Mouse (Mus musculus): Measurements from ENCODE around the gene Gid8. TPM values are rescaled to one million over a fixed set of nuclear protein-coding genes. Genes with fewer than 3 reads are reported as not detected.

The Gid8 gene
- total and polyA plus RNA-seq, 3 experiments: 15.6 to 44.1 (median 32.1) TPM

- in situ Hi-C loops (cut with MboI; ENCODE audit: low pct_ligation_motif_present, low pct_unique_long_range_greater_than_20kb, low sequenced_read_pairs) (no loop called here), dilution Hi-C loops (cut with MboI; ENCODE audit: extremely low pct_ligation_motif_present, extremely low pct_unique_long_range_greater_than_20kb, low sequenced_read_pairs) (no loop called here)
- no peak overlapping the region for H3K4me3 ChIP-seq (replicated peaks in 1 of 3; ENCODE audit: low read depth in 2 of 3, low read length in 2 of 3, poor library complexity in 1 of 3)
- H3K9ac ChIP-seq (ENCODE audit: insufficient read depth, low read depth): no peak overlapping the region
- DNase-seq (ENCODE audit: extremely low read depth): no peak
- no peak overlapping the region for H3K4me2 ChIP-seq (ENCODE audit: insufficient read depth, low read depth, poor library complexity, severe bottlenecking)
- peaks cover 6% of the 10 kb centered on the region for H3K27me3 ChIP-seq (replicated peaks)
- peaks cover 0 to 2% of the 10 kb centered on the region in 2 experiments; a peak in 1 of 4 replicates for H3K4me1 ChIP-seq (ENCODE audit: control insufficient read depth in 1 of 2, insufficient read depth in 2 of 2)
- TF ChIP-seq CHD2 (IDR thresholded peaks at IDR 0.05; ENCODE audit: low read length): no peak
- TF ChIP-seq ELF1 (IDR thresholded peaks at IDR 0.05; ENCODE audit: low read depth, low read length): no peak
- TF ChIP-seq ETS1 (conservative IDR thresholded peaks at IDR 0.05; ENCODE audit: low read depth, low read length): no peak
- TF ChIP-seq ZMIZ1 (IDR thresholded peaks at IDR 0.05; ENCODE audit: low read depth, low read length): no peak
- no peak for TF ChIP-seq TBP (conservative IDR thresholded peaks at IDR 0.05; ENCODE audit: low read depth, low read length)
- H3K9me3 ChIP-seq (replicated peaks; ENCODE audit: low read length): no peaks in the 10 kb centered on the region
- H3K79me2 ChIP-seq (replicated peaks; ENCODE audit: control insufficient read depth, extremely low read depth, insufficient read depth, poor library complexity, severe bottlenecking): no peaks in the 10 kb centered on the region
- H3K27ac ChIP-seq (ENCODE audit: insufficient read depth, low read depth): no peak overlapping the region
- H3K36me3 ChIP-seq (replicated peaks in 1 of 2; ENCODE audit: control insufficient read depth in 1 of 2, insufficient read depth in 1 of 2, low read length in 1 of 2): peaks cover 19 to 54% of the 10 kb centered on the region in 2 experiments
Observed at GRCm38 (mm10) chr2:180741421-180741820, 31.5 kb downstream of the Gid8 start.

DNA sequence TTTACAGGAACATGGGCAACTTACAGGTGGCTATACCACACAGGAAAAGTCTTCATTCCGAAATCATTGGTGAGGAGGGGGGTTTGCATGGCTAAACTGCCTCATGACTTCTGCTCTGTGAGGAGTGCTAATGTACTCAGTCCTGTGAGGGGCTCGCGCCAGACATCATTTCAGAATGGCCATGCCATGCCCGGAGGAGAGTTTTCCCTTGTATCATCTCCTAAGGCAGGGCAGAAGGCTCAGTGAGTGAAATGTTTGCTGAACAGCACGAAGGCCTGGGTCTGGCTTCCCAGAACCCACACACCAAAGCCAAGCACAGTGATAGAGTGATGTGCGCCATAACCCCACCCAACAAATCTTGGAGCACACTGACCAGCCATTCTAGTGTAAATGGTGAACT lies 32.9 kb downstream of the Gid8 start:
- no peak overlapping the region for H3K4me3 ChIP-seq (replicated peaks in 1 of 3; ENCODE audit: low read depth in 2 of 3, low read length in 2 of 3, poor library complexity in 1 of 3)
- no peak overlapping the region for H3K4me2 ChIP-seq (ENCODE audit: insufficient read depth, low read depth, poor library complexity, severe bottlenecking)
- TF ChIP-seq MXI1 (IDR thresholded peaks at IDR 0.05; ENCODE audit: low read depth, low read length) (no peak), POLR2AphosphoS2 (IDR thresholded peaks at IDR 0.05; ENCODE audit: low read depth, low read length) (peak; percentile 64; the same call in 1 of the 2 replicates), ZKSCAN1 (IDR thresholded peaks at IDR 0.05; ENCODE audit: borderline replicate concordance, low read depth, low read length) (no peak)
- no peak overlapping the region for H3K27ac ChIP-seq (ENCODE audit: insufficient read depth, low read depth)
- peaks cover 18% of the 10 kb centered on the region for H3K27me3 ChIP-seq (replicated peaks)
- no peak overlapping the region for H3K9ac ChIP-seq (ENCODE audit: insufficient read depth, low read depth)
- peaks cover 0 to 2% of the 10 kb centered on the region in 2 experiments; a peak in 1 of 4 replicates for H3K4me1 ChIP-seq (ENCODE audit: control insufficient read depth in 1 of 2, insufficient read depth in 2 of 2)
- H3K79me2 ChIP-seq (replicated peaks; ENCODE audit: control insufficient read depth, extremely low read depth, insufficient read depth, poor library complexity, severe bottlenecking): no peaks in the 10 kb centered on the region
- H3K9me3 ChIP-seq (replicated peaks; ENCODE audit: low read length): no peaks in the 10 kb centered on the region
- in situ Hi-C loops (cut with MboI; ENCODE audit: low pct_ligation_motif_present, low pct_unique_long_range_greater_than_20kb, low sequenced_read_pairs) (no loop called here), dilution Hi-C loops (cut with MboI; ENCODE audit: extremely low pct_ligation_motif_present, extremely low pct_unique_long_range_greater_than_20kb, low sequenced_read_pairs) (no loop called here)
- peaks cover 5 to 40% of the 10 kb centered on the region in 2 experiments for H3K36me3 ChIP-seq (replicated peaks in 1 of 2; ENCODE audit: control insufficient read depth in 1 of 2, insufficient read depth in 1 of 2, low read length in 1 of 2)
- DNase-seq (ENCODE audit: extremely low read depth): no peak

GRCm38 (mm10) chr2:180743321-180743720 lies 33.4 kb downstream of the Gid8 start:
- no peaks in the 10 kb centered on the region for H3K79me2 ChIP-seq (replicated peaks; ENCODE audit: control insufficient read depth, extremely low read depth, insufficient read depth, poor library complexity, severe bottlenecking)
- H3K4me3 ChIP-seq (replicated peaks in 1 of 3; ENCODE audit: low read depth in 2 of 3, low read length in 2 of 3, poor library complexity in 1 of 3): no peak overlapping the region
- dilution Hi-C loops (cut with MboI; ENCODE audit: extremely low pct_ligation_motif_present, extremely low pct_unique_long_range_greater_than_20kb, low sequenced_read_pairs) (no loop called here), in situ Hi-C loops (cut with MboI; ENCODE audit: low pct_ligation_motif_present, low pct_unique_long_range_greater_than_20kb, low sequenced_read_pairs) (no loop called here)
- no peak overlapping the region for H3K9ac ChIP-seq (ENCODE audit: insufficient read depth, low read depth)
- no peak for DNase-seq (ENCODE audit: extremely low read depth)
- peaks cover 5 to 35% of the 10 kb centered on the region in 2 experiments for H3K36me3 ChIP-seq (replicated peaks in 1 of 2; ENCODE audit: control insufficient read depth in 1 of 2, insufficient read depth in 1 of 2, low read length in 1 of 2)
- no peak overlapping the region for H3K4me2 ChIP-seq (ENCODE audit: insufficient read depth, low read depth, poor library complexity, severe bottlenecking)
- peaks cover 21% of the 10 kb centered on the region for H3K27me3 ChIP-seq (replicated peaks)
- TF ChIP-seq BHLHE40 (IDR thresholded peaks at IDR 0.05; ENCODE audit: low read depth, low read length): no peak
- no peak for TF ChIP-seq E2F4 (IDR thresholded peaks at IDR 0.05; ENCODE audit: insufficient replicate concordance, low read depth, low read length)
- no peaks in the 10 kb centered on the region for H3K9me3 ChIP-seq (replicated peaks; ENCODE audit: low read length)
- no peak overlapping the region for H3K27ac ChIP-seq (ENCODE audit: insufficient read depth, low read depth)
- peaks cover 0 to 2% of the 10 kb centered on the region in 2 experiments; a peak in 1 of 4 replicates for H3K4me1 ChIP-seq (ENCODE audit: control insufficient read depth in 1 of 2, insufficient read depth in 2 of 2)

All from CH12.LX (cell line).